Mouse (Mus musculus) kidney, embryonic 15.5 days (tissue): ENCODE results near the gene Htr7. TPM values are rescaled to one million over a fixed set of nuclear protein-coding genes. Genes with fewer than 3 reads are reported as not detected.

Experiments
- ATAC-seq: fragments of 200-750 bp; cut with Nextera tagmentation; replicated peaks from 2 replicates; pipeline ENCODE4 v1.8.0; 2017; ENCODE audit warnings: moderate TSS enrichment; ENCODE audit not compliant: low FRiP score
- H3K27ac ChIP-seq: fragments of 300-500 bp; sonication (generic); 2 replicates; pipeline ENCODE4 v1.5.1; 2015; ENCODE audit warnings: mild to moderate bottlenecking, inconsistent platforms
- H3K27me3 ChIP-seq: fragments of 300-500 bp; sonication (generic); 2 replicates; pipeline ENCODE4 v1.6.1; 2015; ENCODE audit warnings: inconsistent platforms
- H3K36me3 ChIP-seq: fragments of 300-500 bp; sonication (generic); 2 replicates; pipeline ENCODE4 v1.6.1; 2015; ENCODE audit warnings: inconsistent platforms
- H3K4me1 ChIP-seq: fragments of 300-500 bp; sonication (generic); 2 replicates; pipeline ENCODE4 v1.6.1; 2015; ENCODE audit warnings: inconsistent platforms
- H3K4me2 ChIP-seq: fragments of 300-500 bp; sonication (generic); 2 replicates; pipeline ENCODE4 v1.6.1; 2015; ENCODE audit warnings: moderate library complexity, mild to moderate bottlenecking, inconsistent platforms
- H3K4me3 ChIP-seq: fragments of 300-500 bp; sonication (generic); replicated peaks from 2 replicates; pipeline ENCODE4 v1.5.1; 2015; ENCODE audit warnings: mild to moderate bottlenecking, inconsistent platforms
- H3K9ac ChIP-seq: fragments of 300-500 bp; sonication (generic); 2 replicates; pipeline ENCODE4 v1.6.1; 2015; ENCODE audit warnings: mild to moderate bottlenecking, inconsistent platforms
- H3K9me3 ChIP-seq: fragments of 300-500 bp; sonication (generic); replicated peaks from 2 replicates; pipeline ENCODE4 v1.6.1; 2016; ENCODE audit warnings: inconsistent platforms
- WGBS: fragments of 180-500 bp; shearing (Covaris S2); methylation state at CpG from one replicate; pipeline ENCODE4 v1.1.7; 2015; ENCODE audit warnings: mixed read lengths; 5-methylcytosine and 5-hydroxymethylcytosine counted together
- polyA plus RNA-seq: library from polyadenylated mRNA; unstranded; fragments of >200 nt; fragmentation: Nextera tagmentation; extraction: Ambion mirVana; gene quantifications from 2 replicates; pipeline ENCODE4 v1.2.1, GENCODE M21; 2015

Gene Htr7
- polyA plus RNA-seq, 1 experiment from 2014 or later = 0.09 TPM

GRCm38 (mm10) chr19:35924961-35925495 lies 132.3 kb downstream of the Htr7 start:
- ATAC-seq = no peak
- Histone ChIP-seq H3K27ac (no peak overlapping the region), H3K9ac (no peak overlapping the region), H3K4me1 (no peaks in the 10 kb centered on the region), H3K9me3 (no peaks in the 10 kb centered on the region), H3K4me2 (no peak overlapping the region), H3K27me3 (no peaks in the 10 kb centered on the region), H3K36me3 (no peaks in the 10 kb centered on the region), H3K4me3 (no peak overlapping the region)
- 58% methylated on average over 3 of the region's 3 CpGs for WGBS

GRCm38 (mm10) chr19:35924418-35924817 lies 132.9 kb downstream of the Htr7 start:
- Histone ChIP-seq H3K4me1 (no peaks in the 10 kb centered on the region), H3K9ac (no peak overlapping the region), H3K27ac (no peak overlapping the region), H3K4me2 (no peak overlapping the region), H3K36me3 (no peaks in the 10 kb centered on the region), H3K4me3 (no peak overlapping the region), H3K9me3 (no peaks in the 10 kb centered on the region), H3K27me3 (no peaks in the 10 kb centered on the region)
- no peak for ATAC-seq
- WGBS = 45% methylated on average over 5 of the region's 5 CpGs

Other genes starting within 250 kb of the Htr7 start
- gene Rpp30, start 26.2 kb upstream of the Htr7 start, polyA plus RNA-seq = 75.5 and 86.4 TPM in 2 replicates
- 0.51 and 0.71 TPM in 2 replicates for gene Ankrd1, start 62.6 kb upstream of the Htr7 start, polyA plus RNA-seq